In the genomic region with DNA sequence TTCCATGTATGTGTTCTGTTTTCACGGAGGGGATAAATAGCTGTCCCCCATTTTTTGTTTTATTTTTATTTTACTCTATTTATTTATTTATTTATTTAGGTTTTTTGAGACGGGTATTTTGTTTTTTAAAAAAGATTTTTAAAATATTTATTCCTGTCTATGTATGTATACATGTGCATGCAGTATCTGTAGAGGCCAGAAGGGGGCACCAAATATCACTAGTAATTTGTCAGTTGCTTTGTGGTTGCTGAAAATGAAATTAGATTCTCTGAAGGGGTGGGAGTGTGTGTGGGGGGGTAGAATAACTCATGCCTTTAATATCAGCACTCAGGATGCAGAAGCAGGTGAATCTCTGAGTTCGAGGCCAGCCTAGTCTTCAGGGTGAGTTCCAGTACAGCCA, we compare ENCODE assay signal across 8 mouse cellular contexts. TPM values are rescaled to one million over a fixed set of nuclear protein-coding genes. Genes with fewer than 3 reads are reported as not detected.
DNase-seq lines count a peak whose midpoint lies in the region; ATAC-seq and TF ChIP-seq lines count a peak whose summit lies in the region.
"Had no signal": no experiment of that assay in that cellular context is flagged by ENCODE, and none has a peak within 500 bp of the region (broad histone marks: within the 10 kb centered on the region; RNA-seq: fewer than 3 reads in every experiment).

No protein-coding gene starts in this region.

- 41% methylated on average over 3 of the region's 3 CpGs for WGBS in kidney, adult 2 months
- WGBS in embryonic facial prominence, embryonic 10.5 days = 33% methylated on average over 3 of the region's 3 CpGs
- WGBS in lung, embryonic 14.5 days = 29% methylated on average over 3 of the region's 3 CpGs
- WGBS in thymus, adult 2 months = 39% methylated on average over 3 of the region's 3 CpGs

- no peak overlapping the region for H3K4me3 ChIP-seq in kidney, adult 2 months (ENCODE audit: insufficient read depth, low read depth, low read length)
- H3K4me3 ChIP-seq in embryonic facial prominence, embryonic 10.5 days = no peak overlapping the region
- no peak overlapping the region for H3K4me3 ChIP-seq in lung, embryonic 14.5 days (ENCODE audit: low read depth, low read length)
- no peak overlapping the region for H3K4me3 ChIP-seq in thymus, adult 2 months (ENCODE audit: control insufficient read depth, insufficient read depth, low read length)
- H3K4me3 ChIP-seq: lung, embryonic 15.5 days had no signal

- TF ChIP-seq POLR2A in kidney, adult 2 months (IDR thresholded peaks at IDR 0.05; ENCODE audit: low read depth, low read length) = no peak
- TF ChIP-seq POLR2A in thymus, adult 2 months (IDR thresholded peaks at IDR 0.05; ENCODE audit: control insufficient read depth, extremely low read depth, insufficient read depth, low read length, poor library complexity) = no peak

- peak; percentile 77 for DNase-seq in kidney, adult 2 months
- no peak for DNase-seq in kidney, adult 11 months
- peak; percentile 84 for DNase-seq in CD4-positive helper T cell, adult 2 months (ENCODE audit: low read depth, low spot score)
- peak; percentile 59 for DNase-seq in R1 (ENCODE audit: low read depth, low spot score)
- peak; percentile 60 for DNase-seq in embryonic facial prominence, embryonic 10.5 days (ENCODE audit: low spot score)
- DNase-seq in lung, embryonic 14.5 days = peak; percentile 84
- peak; percentile 67 for DNase-seq in thymus, adult 2 months

- no peak for TF ChIP-seq CTCF in kidney, adult 2 months (conservative IDR thresholded peaks at IDR 0.05; ENCODE audit: insufficient read depth, insufficient read length, low read depth, low read length)
- peak; percentile 64 for TF ChIP-seq CTCF in lung, embryonic 14.5 days (IDR thresholded peaks at IDR 0.05; ENCODE audit: low read depth)
- TF ChIP-seq CTCF in thymus, adult 2 months (IDR thresholded peaks at IDR 0.05; ENCODE audit: borderline replicate concordance, control insufficient read depth, extremely low read depth, insufficient read depth, low read length, poor library complexity) = no peak

- no peak for ATAC-seq in lung, embryonic 14.5 days (ENCODE audit: insufficient read depth)

- no peak overlapping the region for H3K9ac ChIP-seq in lung, embryonic 14.5 days
- H3K9ac ChIP-seq: lung, embryonic 15.5 days had no signal

- H3K27me3 ChIP-seq in kidney, adult 2 months (replicated peaks; ENCODE audit: control insufficient read depth, insufficient read depth, low read length) = no peaks in the 10 kb centered on the region
- peaks cover 9% of the 10 kb centered on the region for H3K27me3 ChIP-seq in embryonic facial prominence, embryonic 10.5 days (replicated peaks; ENCODE audit: low read depth, poor library complexity, severe bottlenecking)
- H3K27me3 ChIP-seq in lung, embryonic 14.5 days (ENCODE audit: insufficient read depth, low read length) = no peaks in the 10 kb centered on the region
- H3K27me3 ChIP-seq in thymus, adult 2 months (ENCODE audit: control insufficient read depth, insufficient read depth, low read length) = no peaks in the 10 kb centered on the region
- H3K27me3 ChIP-seq: lung, embryonic 15.5 days had no signal

- H3K27ac ChIP-seq in kidney, adult 2 months (ENCODE audit: insufficient read depth, low read depth, low read length) = no peak overlapping the region
- H3K27ac ChIP-seq in embryonic facial prominence, embryonic 10.5 days (replicated peaks) = no peak overlapping the region
- H3K27ac ChIP-seq in lung, embryonic 14.5 days (ENCODE audit: low read depth) = no peak overlapping the region
- H3K27ac ChIP-seq in thymus, adult 2 months (ENCODE audit: control insufficient read depth, insufficient read depth, low read length) = peak overlapping the region; percentile 34; the same call in 1 of the 2 replicates
- H3K27ac ChIP-seq: lung, embryonic 15.5 days had no signal

- H3K36me3 ChIP-seq in kidney, adult 2 months (ENCODE audit: control insufficient read depth, insufficient read depth, low read length) = no peaks in the 10 kb centered on the region
- no peaks in the 10 kb centered on the region; the same call in 1 of the 2 replicates for H3K36me3 ChIP-seq in embryonic facial prominence, embryonic 10.5 days (replicated peaks)
- H3K36me3 ChIP-seq in lung, embryonic 14.5 days (ENCODE audit: insufficient read depth) = no peaks in the 10 kb centered on the region
- H3K36me3 ChIP-seq in thymus, adult 2 months (ENCODE audit: control insufficient read depth, insufficient read depth, low read length) = no peaks in the 10 kb centered on the region
- H3K36me3 ChIP-seq: lung, embryonic 15.5 days had no signal

- H3K4me1 ChIP-seq in kidney, adult 2 months (ENCODE audit: control insufficient read depth, insufficient read depth, low read length) = peaks cover 14% of the 10 kb centered on the region
- peaks cover 20% of the 10 kb centered on the region for H3K4me1 ChIP-seq in embryonic facial prominence, embryonic 10.5 days
- no peaks in the 10 kb centered on the region for H3K4me1 ChIP-seq in lung, embryonic 14.5 days (ENCODE audit: insufficient read depth)
- H3K4me1 ChIP-seq in thymus, adult 2 months (replicated peaks; ENCODE audit: control insufficient read depth, insufficient read depth, low read length) = peaks cover 17% of the 10 kb centered on the region

- no peaks in the 10 kb centered on the region for H3K9me3 ChIP-seq in embryonic facial prominence, embryonic 10.5 days
- H3K9me3 ChIP-seq in lung, embryonic 14.5 days (ENCODE audit: low read depth, low read length) = no peaks in the 10 kb centered on the region
- H3K9me3 ChIP-seq: lung, embryonic 15.5 days had no signal

- H3K4me2 ChIP-seq in lung, embryonic 14.5 days = no peak overlapping the region
- H3K4me2 ChIP-seq: lung, embryonic 15.5 days had no signal

RNA-seq across cellular contexts. Expression of a gene that starts 2.1 kb away (rescaled TPM):
- 38.9 and 46.2 TPM in 2 replicates for polyA plus RNA-seq in kidney, adult 2 months (2012; rRNA removed)
- polyA plus RNA-seq in embryonic facial prominence, embryonic 10.5 days (2016; fragmentation: Nextera tagmentation; extraction: Ambion mirVana) = 2.4 and 2.7 TPM in 2 replicates
- polyA plus RNA-seq in lung, embryonic 14.5 days (2014; fragmentation: Nextera tagmentation; extraction: Ambion mirVana) = 3.9 and 4.0 TPM in 2 replicates
- polyA plus RNA-seq in thymus, adult 2 months (2012; rRNA removed) = 27.1 and 27.6 TPM in 2 replicates

RNA-seq across cellular contexts. Expression of a gene that starts 8.6 kb away (rescaled TPM):
- polyA plus RNA-seq in kidney, adult 2 months (2012; rRNA removed) = 38.2 and 44.7 TPM in 2 replicates
- 8.9 and 9.2 TPM in 2 replicates for polyA plus RNA-seq in embryonic facial prominence, embryonic 10.5 days (2016; fragmentation: Nextera tagmentation; extraction: Ambion mirVana)
- 21.6 and 23.9 TPM in 2 replicates for polyA plus RNA-seq in lung, embryonic 14.5 days (2014; fragmentation: Nextera tagmentation; extraction: Ambion mirVana)
- 8.5 and 14.9 TPM in 2 replicates for polyA plus RNA-seq in thymus, adult 2 months (2012; rRNA removed)

RNA-seq across cellular contexts. Expression of a gene that starts 9.1 kb away (rescaled TPM):
- 43.0 and 43.9 TPM in 2 replicates for polyA plus RNA-seq in kidney, adult 2 months (2012; rRNA removed)
- polyA plus RNA-seq in embryonic facial prominence, embryonic 10.5 days (2016; fragmentation: Nextera tagmentation; extraction: Ambion mirVana) = 87.7 and 93.0 TPM in 2 replicates
- 49.9 TPM in 2 replicates for polyA plus RNA-seq in lung, embryonic 14.5 days (2014; fragmentation: Nextera tagmentation; extraction: Ambion mirVana)
- 22.0 and 28.0 TPM in 2 replicates for polyA plus RNA-seq in thymus, adult 2 months (2012; rRNA removed)

RNA-seq across cellular contexts. Expression of a gene that starts 39.0 kb away (rescaled TPM):
- polyA plus RNA-seq in kidney, adult 2 months (2012; rRNA removed) = 0.33 and 0.46 TPM in 2 replicates
- not detected in 2 replicates for polyA plus RNA-seq in embryonic facial prominence, embryonic 10.5 days (2016; fragmentation: Nextera tagmentation; extraction: Ambion mirVana)
- not detected in 2 replicates for polyA plus RNA-seq in lung, embryonic 14.5 days (2014; fragmentation: Nextera tagmentation; extraction: Ambion mirVana)
- 0.24 TPM in 1 of 2 replicates, not detected in the other for polyA plus RNA-seq in thymus, adult 2 months (2012; rRNA removed)
- polyA plus RNA-seq: lung, embryonic 15.5 days had no signal

RNA-seq across cellular contexts. Expression of a gene that starts 42.4 kb away (rescaled TPM):
- polyA plus RNA-seq in kidney, adult 2 months (2012; rRNA removed) = 17.2 and 18.4 TPM in 2 replicates
- polyA plus RNA-seq in embryonic facial prominence, embryonic 10.5 days (2016; fragmentation: Nextera tagmentation; extraction: Ambion mirVana) = 70.1 and 71.9 TPM in 2 replicates
- 36.8 and 43.3 TPM in 2 replicates for polyA plus RNA-seq in lung, embryonic 14.5 days (2014; fragmentation: Nextera tagmentation; extraction: Ambion mirVana)
- 28.5 and 43.0 TPM in 2 replicates for polyA plus RNA-seq in thymus, adult 2 months (2012; rRNA removed)
